Mouse (Mus musculus): ENCODE measurements at regions not wholly inside any gene's neighbourhood (a gene's known extent, or its start where the extent isn't known, plus 50 kb on each side); places are given as distances from the start of the nearest gene placed in this dataset.

- Histone ChIP-seq H3K27ac (ENCODE audit: control insufficient read depth, low read depth, low read length) (no peak overlapping the region), H3K79me2 (ENCODE audit: control insufficient read depth, insufficient read depth, low read length, poor library complexity) (no peaks in the 10 kb centered on the region), H3K27me3 (ENCODE audit: control insufficient read depth in 1 of 2, insufficient read depth in 2 of 2, low read length in 2 of 2) (no peaks in the 10 kb centered on the region), H3K4me3 (ENCODE audit: control insufficient read depth in 1 of 2, insufficient read depth in 1 of 2, low read depth in 2 of 2, low read length in 2 of 2) (no peak overlapping the region), H3K9ac (ENCODE audit: control insufficient read depth, low read depth, low read length, poor library complexity, severe bottlenecking) (no peak overlapping the region), H3K4me1 (ENCODE audit: control insufficient read depth in 1 of 2, insufficient read depth in 2 of 2, low read length in 2 of 2) (no peaks in the 10 kb centered on the region), H3K9me3 (replicated peaks; ENCODE audit: insufficient read depth, low read length) (no peaks in the 10 kb centered on the region), H3K36me3 (ENCODE audit: control insufficient read depth in 1 of 2, insufficient read depth in 2 of 2, low read length in 2 of 2) (no peaks in the 10 kb centered on the region)
- DNase-seq (ENCODE audit: low read depth, low spot score): no peak
- TF ChIP-seq POLR2A (IDR thresholded peaks at IDR 0.05; ENCODE audit: control insufficient read depth in 1 of 2, insufficient read depth in 1 of 2, low read depth in 1 of 2, low read length in 2 of 2, poor library complexity in 1 of 2) (no peak), TCF12 (IDR thresholded peaks at IDR 0.05; ENCODE audit: low read depth, low read length) (no peak), EP300 (IDR thresholded peaks at IDR 0.05; ENCODE audit: low read depth in 1 of 2, low read length in 2 of 2) (no peak), GABPA (IDR thresholded peaks at IDR 0.05; ENCODE audit: low read depth, low read length) (no peak), SMC3 (IDR thresholded peaks at IDR 0.05; ENCODE audit: low read depth, low read length) (no peak), RCOR1 (IDR thresholded peaks at IDR 0.05; ENCODE audit: low read depth, low read length) (no peak), ZNF384 (IDR thresholded peaks at IDR 0.05; ENCODE audit: low read depth, low read length) (no peak), CTCF (IDR thresholded peaks at IDR 0.05 in 2 of 3, conservative IDR thresholded peaks at IDR 0.05 in 1 of 3; ENCODE audit: control insufficient read depth in 1 of 3, insufficient read depth in 1 of 3, low read depth in 2 of 3, low read length in 3 of 3, poor library complexity in 1 of 3, severe bottlenecking in 1 of 3) (no peak), MEF2A (IDR thresholded peaks at IDR 0.05; ENCODE audit: extremely low read depth, insufficient replicate concordance, low read depth, low read length, poor library complexity, severe bottlenecking) (no peak), RAD21 (IDR thresholded peaks at IDR 0.05; ENCODE audit: low read depth, low read length) (no peak)
Measured at GRCm38 (mm10) chr2:148292442-148292841, 102.7 kb upstream of the Sstr4 start.

GRCm38 (mm10) chr2:148292895-148293294, 102.2 kb upstream of the Sstr4 start:
- Histone ChIP-seq H3K27me3 (ENCODE audit: control insufficient read depth in 1 of 2, insufficient read depth in 2 of 2, low read length in 2 of 2) (no peaks in the 10 kb centered on the region), H3K4me3 (ENCODE audit: control insufficient read depth in 1 of 2, insufficient read depth in 1 of 2, low read depth in 2 of 2, low read length in 2 of 2) (no peak overlapping the region), H3K27ac (ENCODE audit: control insufficient read depth, low read depth, low read length) (no peak overlapping the region), H3K4me1 (ENCODE audit: control insufficient read depth in 1 of 2, insufficient read depth in 2 of 2, low read length in 2 of 2) (no peaks in the 10 kb centered on the region), H3K9me3 (replicated peaks; ENCODE audit: insufficient read depth, low read length) (no peaks in the 10 kb centered on the region), H3K79me2 (ENCODE audit: control insufficient read depth, insufficient read depth, low read length, poor library complexity) (no peaks in the 10 kb centered on the region), H3K9ac (ENCODE audit: control insufficient read depth, low read depth, low read length, poor library complexity, severe bottlenecking) (no peak overlapping the region), H3K36me3 (ENCODE audit: control insufficient read depth in 1 of 2, insufficient read depth in 2 of 2, low read length in 2 of 2) (no peaks in the 10 kb centered on the region)
- peak; percentile 2 for DNase-seq (ENCODE audit: low read depth, low spot score)
- TF ChIP-seq TAL1 (IDR thresholded peaks at IDR 0.05; ENCODE audit: low read length) (no peak), NRF1 (IDR thresholded peaks at IDR 0.05; ENCODE audit: insufficient read depth, low read depth, low read length, poor library complexity, severe bottlenecking) (no peak)

- Histone ChIP-seq H3K4me1 (ENCODE audit: control insufficient read depth in 1 of 2, insufficient read depth in 2 of 2, low read length in 2 of 2) (no peaks in the 10 kb centered on the region), H3K27me3 (ENCODE audit: control insufficient read depth in 1 of 2, insufficient read depth in 2 of 2, low read length in 2 of 2) (no peaks in the 10 kb centered on the region), H3K27ac (ENCODE audit: control insufficient read depth, low read depth, low read length) (no peak overlapping the region), H3K4me3 (ENCODE audit: control insufficient read depth in 1 of 2, insufficient read depth in 1 of 2, low read depth in 2 of 2, low read length in 2 of 2) (no peak overlapping the region), H3K9ac (ENCODE audit: control insufficient read depth, low read depth, low read length, poor library complexity, severe bottlenecking) (no peak overlapping the region), H3K79me2 (ENCODE audit: control insufficient read depth, insufficient read depth, low read length, poor library complexity) (no peaks in the 10 kb centered on the region), H3K36me3 (ENCODE audit: control insufficient read depth in 1 of 2, insufficient read depth in 2 of 2, low read length in 2 of 2) (no peaks in the 10 kb centered on the region), H3K9me3 (replicated peaks; ENCODE audit: insufficient read depth, low read length) (no peaks in the 10 kb centered on the region)
- TF ChIP-seq CTCF (IDR thresholded peaks at IDR 0.05 in 2 of 3, conservative IDR thresholded peaks at IDR 0.05 in 1 of 3; ENCODE audit: control insufficient read depth in 1 of 3, insufficient read depth in 1 of 3, low read depth in 2 of 3, low read length in 3 of 3, poor library complexity in 1 of 3, severe bottlenecking in 1 of 3): no peak
- TF ChIP-seq MXI1 (IDR thresholded peaks at IDR 0.05; ENCODE audit: low read depth, low read length): no peak
- TF ChIP-seq EP300 (IDR thresholded peaks at IDR 0.05; ENCODE audit: low read depth in 1 of 2, low read length in 2 of 2): no peak
- TF ChIP-seq GABPA (IDR thresholded peaks at IDR 0.05; ENCODE audit: low read depth, low read length): no peak
- no peak for DNase-seq (ENCODE audit: low read depth, low spot score)
Measured at GRCm38 (mm10) chr2:148300879-148301278, 94.3 kb upstream of the Sstr4 start.
